Mouse (Mus musculus) testis, adult 2 months (tissue): ENCODE measurements around the gene Chchd3.

Experiments
- CTCF ChIP-seq: fragments of 200-500 bp; IDR thresholded peaks from 2 replicates; pipeline ENCODE4 v1.5.1; 2012; ENCODE audit warnings: low read depth, mild to moderate bottlenecking, inconsistent platforms, low read length, moderate library complexity; ENCODE audit not compliant: control insufficient read depth, insufficient read depth, insufficient replicate concordance
- POLR2A ChIP-seq: fragments of 200-500 bp; IDR thresholded peaks from 2 replicates; pipeline ENCODE4 v1.6.1; 2012; ENCODE audit warnings: low read depth, mild to moderate bottlenecking, inconsistent platforms, low read length, moderate library complexity; ENCODE audit not compliant: control insufficient read depth

- TF ChIP-seq CTCF (no peak), POLR2A (no peak)
Observed at GRCm38 (mm10) chr6:32837939-32838301, 222.1 kb downstream of the Chchd3 start.
